ENCODE assay signal across 7 mouse cellular contexts in the genomic region with DNA sequence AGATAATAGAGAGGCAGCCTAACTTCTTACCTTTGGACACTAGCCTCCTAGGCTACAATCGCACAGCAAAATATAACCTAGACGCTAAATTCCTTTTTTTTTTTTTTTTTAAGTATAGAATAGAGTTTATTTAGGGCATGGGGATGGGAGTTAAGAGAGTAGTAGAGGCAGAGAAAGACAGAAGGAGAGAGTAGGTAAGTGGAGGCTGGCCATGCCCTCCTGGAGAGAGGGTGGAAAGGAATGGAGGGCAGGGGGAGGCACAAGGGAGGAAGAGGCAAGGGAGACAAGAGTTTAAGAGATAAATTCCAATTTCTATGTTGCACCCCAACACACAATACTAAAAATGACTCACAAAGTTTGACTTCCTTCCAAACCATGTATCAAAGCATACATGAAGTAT. TPM values are rescaled to one million over a fixed set of nuclear protein-coding genes. Genes with fewer than 3 reads are reported as not detected.
DNase-seq lines count a peak whose midpoint lies in the region; ATAC-seq and TF ChIP-seq lines count a peak whose summit lies in the region.
"Not testable (repeated sequence)": the region's sequence is repeated elsewhere in the genome, so short reads cannot be mapped to it uniquely, and the experiment has no call there.

No protein-coding gene starts in this region.

- H3K27ac ChIP-seq in bone marrow macrophage, adult 2 months (ENCODE audit: insufficient read depth, low read depth, low read length); limb, embryonic 11.5 days (replicated peaks; ENCODE audit: low read depth, low read length); lung, embryonic 14.5 days (ENCODE audit: low read depth); midbrain, postnatal 0 days (ENCODE audit: low read depth, low read length): not testable (repeated sequence)
- peak overlapping the region; percentile 86; the same call in 1 of the 2 replicates for H3K27ac ChIP-seq in forebrain, embryonic 10.5 days
- H3K27ac ChIP-seq in heart, embryonic 13.5 days (replicated peaks), result peak overlapping the region; percentile 84; the same call in 1 of the 2 replicates

- peak overlapping the region; percentile 68 for H3K4me2 ChIP-seq in heart, embryonic 13.5 days
- H3K4me2 ChIP-seq in limb, embryonic 11.5 days (ENCODE audit: low read depth, severe bottlenecking), result peak overlapping the region; percentile 32; the same call in 1 of the 2 replicates
- peak overlapping the region; percentile 58 for H3K4me2 ChIP-seq in lung, embryonic 14.5 days
- peak overlapping the region; percentile 42 for H3K4me2 ChIP-seq in midbrain, postnatal 0 days (ENCODE audit: low read depth, low read length, poor library complexity, severe bottlenecking)

- not testable (repeated sequence) for DNase-seq in forebrain, embryonic 10.5 days (ENCODE audit: extremely low spot score, low spot score); limb, embryonic 11.5 days (ENCODE audit: low spot score); lung, embryonic 14.5 days; midbrain, postnatal 0 days (ENCODE audit: low spot score)
- DNase-seq in induced T-regulatory cell, adult 2 months (ENCODE audit: low read depth), result peak; percentile 2

- not testable (repeated sequence) for H3K4me1 ChIP-seq in bone marrow macrophage, adult 2 months (ENCODE audit: control insufficient read depth, insufficient read depth, low read length); forebrain, embryonic 10.5 days; heart, embryonic 13.5 days; limb, embryonic 11.5 days (ENCODE audit: control insufficient read depth, insufficient read depth, low read length); lung, embryonic 14.5 days (ENCODE audit: insufficient read depth); midbrain, postnatal 0 days (ENCODE audit: insufficient read depth, low read length)

- H3K36me3 ChIP-seq in forebrain, embryonic 10.5 days (replicated peaks); heart, embryonic 13.5 days; limb, embryonic 11.5 days (ENCODE audit: control insufficient read depth, insufficient read depth, low read length); lung, embryonic 14.5 days (ENCODE audit: insufficient read depth); midbrain, postnatal 0 days (ENCODE audit: insufficient read depth, low read length): not testable (repeated sequence)

- ATAC-seq in heart, embryonic 13.5 days (ENCODE audit: extremely low read depth, insufficient number of reproducible peaks, low FRiP score, low TSS enrichment); midbrain, postnatal 0 days (ENCODE audit: low FRiP score): not testable (repeated sequence)
- ATAC-seq in limb, embryonic 11.5 days (ENCODE audit: insufficient number of reproducible peaks, low FRiP score, low TSS enrichment, low read depth), result peak; percentile 9; the same call in 1 of the 2 replicates
- ATAC-seq in lung, embryonic 14.5 days (ENCODE audit: insufficient read depth), result 0 out of 2 replicates have a peak, but pooled peaks have one; percentile 2

- not testable (repeated sequence) for H3K9me3 ChIP-seq in forebrain, embryonic 10.5 days; heart, embryonic 13.5 days; limb, embryonic 11.5 days (ENCODE audit: control insufficient read depth, low read length); lung, embryonic 14.5 days (ENCODE audit: low read depth, low read length); midbrain, postnatal 0 days (ENCODE audit: low read length)

- WGBS in forebrain, embryonic 10.5 days, result 12% methylated on average over 2 of the region's 2 CpGs
- 9% methylated on average over 2 of the region's 2 CpGs for WGBS in heart, embryonic 13.5 days
- WGBS in limb, embryonic 11.5 days, result 13% methylated on average over 2 of the region's 2 CpGs
- 13% methylated on average over 2 of the region's 2 CpGs for WGBS in lung, embryonic 14.5 days
- WGBS in midbrain, postnatal 0 days, result 16% methylated on average over 2 of the region's 2 CpGs

- peak overlapping the region; percentile 86 for H3K9ac ChIP-seq in heart, embryonic 13.5 days
- not testable (repeated sequence) for H3K9ac ChIP-seq in limb, embryonic 11.5 days (ENCODE audit: low read length); midbrain, postnatal 0 days (replicated peaks; ENCODE audit: low read length, poor library complexity, severe bottlenecking)
- H3K9ac ChIP-seq in lung, embryonic 14.5 days, result 0 out of 2 replicates have a peak overlapping the region, but pooled peaks have one; percentile 26

- H3K4me3 ChIP-seq in bone marrow macrophage, adult 2 months (ENCODE audit: insufficient read depth, low read length), result peak overlapping the region; percentile 73
- peak overlapping the region; percentile 64 for H3K4me3 ChIP-seq in forebrain, embryonic 10.5 days
- peak overlapping the region; percentile 74 for H3K4me3 ChIP-seq in heart, embryonic 13.5 days
- peak overlapping the region; percentile 52 for H3K4me3 ChIP-seq in limb, embryonic 11.5 days (ENCODE audit: low read depth, low read length)
- peak overlapping the region; percentile 57 for H3K4me3 ChIP-seq in lung, embryonic 14.5 days (ENCODE audit: low read depth, low read length)
- peak overlapping the region; percentile 50 for H3K4me3 ChIP-seq in midbrain, postnatal 0 days (ENCODE audit: low read depth, low read length)

- not testable (repeated sequence) for H3K27me3 ChIP-seq in forebrain, embryonic 10.5 days (ENCODE audit: poor library complexity, severe bottlenecking); heart, embryonic 13.5 days (replicated peaks); limb, embryonic 11.5 days (ENCODE audit: control insufficient read depth, insufficient read depth, low read length); lung, embryonic 14.5 days (ENCODE audit: insufficient read depth, low read length); midbrain, postnatal 0 days (ENCODE audit: insufficient read depth, low read length)

- not testable (repeated sequence) for TF ChIP-seq POLR2A in bone marrow macrophage, adult 2 months (IDR thresholded peaks at IDR 0.05; ENCODE audit: borderline replicate concordance, low read depth, low read length)

- not testable (repeated sequence) for TF ChIP-seq CTCF in bone marrow macrophage, adult 2 months (IDR thresholded peaks at IDR 0.05; ENCODE audit: low read depth, low read length); lung, embryonic 14.5 days (IDR thresholded peaks at IDR 0.05; ENCODE audit: low read depth); midbrain, postnatal 0 days (IDR thresholded peaks at IDR 0.05)

RNA-seq across cellular contexts. Expression of gene CT030661.1, which starts 0.6 kb away (rescaled TPM):
- polyA plus RNA-seq in bone marrow macrophage, adult 2 months (2012; ENCODE audit: insufficient read depth, insufficient read length, missing spikeins), result 18.2 and 20.0 TPM in 2 replicates
- polyA plus RNA-seq in forebrain, embryonic 10.5 days (2016; fragmentation: Nextera tagmentation; extraction: Ambion mirVana), result 8.4 and 9.6 TPM in 2 replicates
- 6.8 and 7.4 TPM in 2 replicates for polyA plus RNA-seq in heart, embryonic 13.5 days (2015; fragmentation: Nextera tagmentation; extraction: Ambion mirVana)
- 12.2 and 13.1 TPM in 2 replicates for polyA plus RNA-seq in limb, embryonic 11.5 days (2014; fragmentation: Nextera tagmentation; extraction: Ambion mirVana)
- polyA plus RNA-seq in lung, embryonic 14.5 days (2014; fragmentation: Nextera tagmentation; extraction: Ambion mirVana), result 12.6 and 14.3 TPM in 2 replicates
- 6.9 and 8.1 TPM in 2 replicates for total RNA-seq in midbrain, postnatal 0 days (2014; rRNA removed)
- polyA plus RNA-seq in midbrain, postnatal 0 days (2015; fragmentation: Nextera tagmentation; extraction: Ambion mirVana), result 9.6 and 10.1 TPM in 2 replicates

RNA-seq across cellular contexts. Expression of gene Zfp944, which starts 46.0 kb away (rescaled TPM):
- polyA plus RNA-seq in bone marrow macrophage, adult 2 months (2012; ENCODE audit: insufficient read depth, insufficient read length, missing spikeins), result 13.3 and 14.5 TPM in 2 replicates
- 14.4 and 16.0 TPM in 2 replicates for polyA plus RNA-seq in forebrain, embryonic 10.5 days (2016; fragmentation: Nextera tagmentation; extraction: Ambion mirVana)
- polyA plus RNA-seq in heart, embryonic 13.5 days (2015; fragmentation: Nextera tagmentation; extraction: Ambion mirVana), result 8.4 and 8.7 TPM in 2 replicates
- 17.9 and 18.0 TPM in 2 replicates for polyA plus RNA-seq in limb, embryonic 11.5 days (2014; fragmentation: Nextera tagmentation; extraction: Ambion mirVana)
- polyA plus RNA-seq in lung, embryonic 14.5 days (2014; fragmentation: Nextera tagmentation; extraction: Ambion mirVana), result 12.7 and 12.9 TPM in 2 replicates
- 5.9 and 7.9 TPM in 2 replicates for total RNA-seq in midbrain, postnatal 0 days (2014; rRNA removed)
- polyA plus RNA-seq in midbrain, postnatal 0 days (2015; fragmentation: Nextera tagmentation; extraction: Ambion mirVana), result 7.6 and 8.0 TPM in 2 replicates

RNA-seq across cellular contexts. Expression of gene Zfp758, which starts 46.0 kb away (rescaled TPM):
- polyA plus RNA-seq in bone marrow macrophage, adult 2 months (2012; ENCODE audit: insufficient read depth, insufficient read length, missing spikeins), result 10.0 and 11.1 TPM in 2 replicates
- 6.5 and 7.9 TPM in 2 replicates for polyA plus RNA-seq in forebrain, embryonic 10.5 days (2016; fragmentation: Nextera tagmentation; extraction: Ambion mirVana)
- 5.5 and 6.2 TPM in 2 replicates for polyA plus RNA-seq in heart, embryonic 13.5 days (2015; fragmentation: Nextera tagmentation; extraction: Ambion mirVana)
- polyA plus RNA-seq in limb, embryonic 11.5 days (2014; fragmentation: Nextera tagmentation; extraction: Ambion mirVana), result 8.5 and 9.0 TPM in 2 replicates
- 8.0 and 9.5 TPM in 2 replicates for polyA plus RNA-seq in lung, embryonic 14.5 days (2014; fragmentation: Nextera tagmentation; extraction: Ambion mirVana)
- 7.2 and 10.2 TPM in 2 replicates for total RNA-seq in midbrain, postnatal 0 days (2014; rRNA removed)
- polyA plus RNA-seq in midbrain, postnatal 0 days (2015; fragmentation: Nextera tagmentation; extraction: Ambion mirVana), result 5.8 and 7.7 TPM in 2 replicates
